Mouse (Mus musculus) G1E (cell line): ENCODE results near the gene Agap1.

Experiments
- CTCF ChIP-seq: IDR thresholded peaks from 2 replicates; pipeline ENCODE4 v1.5.1; 2012; ENCODE audit warnings: low read depth, low read length, inconsistent platforms, mixed read lengths
- TAL1 ChIP-seq: conservative IDR thresholded peaks from 2 replicates; pipeline ENCODE4 v1.6.1; 2012; ENCODE audit warnings: low read depth, low read length, inconsistent platforms, mixed read lengths

DNA sequence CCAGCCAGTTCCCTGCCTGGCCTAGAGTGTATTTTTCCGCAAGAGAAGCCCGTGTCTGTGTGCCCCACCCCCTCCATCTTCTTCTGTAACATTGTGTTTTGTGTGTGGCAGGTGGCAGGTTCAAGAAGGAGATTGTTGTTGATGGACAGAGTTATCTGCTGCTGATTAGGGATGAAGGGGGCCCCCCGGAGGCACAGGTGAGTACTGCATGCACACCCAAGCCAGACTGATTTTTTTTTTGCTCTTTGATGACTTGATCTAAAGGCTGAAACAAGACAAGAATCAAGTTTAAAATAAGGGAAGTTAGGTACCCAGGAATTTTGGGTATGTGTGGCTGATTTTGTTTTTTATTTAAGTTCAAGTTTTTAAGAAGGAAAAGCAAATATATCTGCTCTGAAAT, 173.0 kb downstream of the Agap1 start:
- TF ChIP-seq TAL1 (no peak), CTCF (no peak)
